In genomic region chr13:32956537-32956936, GRCm38 (mm10) we compare ENCODE assay signal across 36 mouse cellular contexts. TPM values are rescaled to one million over a fixed set of nuclear protein-coding genes. Genes with fewer than 3 reads are reported as not detected.
"Had no signal": no experiment of that assay in that cellular context is flagged by ENCODE, and none has a peak within 500 bp of the region (broad histone marks: within the 10 kb centered on the region; RNA-seq: fewer than 3 reads in every experiment).

No protein-coding gene starts in this region.

- H3K27ac ChIP-seq: heart, embryonic 13.5 days; heart, embryonic 15.5 days; hindbrain, embryonic 13.5 days; hindbrain, embryonic 15.5 days; hindbrain, postnatal 0 days; kidney, embryonic 15.5 days; kidney, postnatal 0 days; limb, embryonic 13.5 days; limb, embryonic 15.5 days; liver, embryonic 12.5 days had no signal

- H3K4me1 ChIP-seq: hindbrain, embryonic 13.5 days; hindbrain, embryonic 15.5 days; kidney, embryonic 15.5 days; limb, embryonic 13.5 days; limb, embryonic 15.5 days; liver, embryonic 12.5 days had no signal

- H3K36me3 ChIP-seq: heart, embryonic 13.5 days; heart, embryonic 15.5 days; hindbrain, embryonic 13.5 days; hindbrain, embryonic 15.5 days; kidney, embryonic 15.5 days; limb, embryonic 13.5 days; limb, embryonic 15.5 days; liver, embryonic 12.5 days had no signal

- ATAC-seq: forebrain, postnatal 0 days; hindbrain, postnatal 0 days; intestine, embryonic 16.5 days; liver, embryonic 12.5 days had no signal

- H3K9ac ChIP-seq: forebrain, postnatal 0 days; heart, embryonic 13.5 days; heart, embryonic 15.5 days; hindbrain, embryonic 13.5 days; hindbrain, embryonic 15.5 days; kidney, embryonic 15.5 days; limb, embryonic 13.5 days; limb, embryonic 15.5 days; liver, embryonic 12.5 days had no signal

- H3K9me3 ChIP-seq: heart, embryonic 15.5 days; hindbrain, embryonic 13.5 days; hindbrain, embryonic 15.5 days; kidney, embryonic 15.5 days; limb, embryonic 13.5 days; limb, embryonic 15.5 days; liver, embryonic 12.5 days had no signal

- H3K27me3 ChIP-seq: heart, embryonic 13.5 days; heart, embryonic 15.5 days; hindbrain, embryonic 13.5 days; hindbrain, embryonic 15.5 days; kidney, embryonic 15.5 days; limb, embryonic 13.5 days; limb, embryonic 15.5 days; liver, embryonic 12.5 days had no signal

- H3K4me3 ChIP-seq: heart, adult 2 months; heart, embryonic 13.5 days; heart, embryonic 15.5 days; hindbrain, embryonic 13.5 days; hindbrain, embryonic 15.5 days; kidney, embryonic 15.5 days; limb, embryonic 13.5 days; limb, embryonic 15.5 days; liver, embryonic 12.5 days had no signal

- H3K4me2 ChIP-seq: heart, embryonic 13.5 days; heart, embryonic 15.5 days; hindbrain, embryonic 13.5 days; hindbrain, embryonic 15.5 days; kidney, embryonic 15.5 days; limb, embryonic 13.5 days; limb, embryonic 15.5 days; liver, embryonic 12.5 days had no signal

- DNase-seq: forebrain, postnatal 0 days; gastrocnemius, postnatal 14 days; gastrocnemius, postnatal 36 days; heart, adult 2 months; heart, postnatal 10 days; heart, postnatal 36 days; kidney, adult 11 months; kidney, adult 2 months; kidney, adult 9 months; kidney, postnatal 14 days; kidney, postnatal 36 days; layer of hippocampus, adult 9-11 months; layer of hippocampus, postnatal 36 days; left cerebral cortex, postnatal 4 days had no signal

RNA-seq across cellular contexts. Expression of gene Serpinb1c, which starts 58.5 kb away (rescaled TPM):
- total RNA-seq: forebrain, postnatal 0 days; hematopoietic stem cell, adult 5-6 weeks; hindbrain, postnatal 0 days; layer of hippocampus, adult 18-20 months; left cerebral cortex, adult 18-20 months; left cerebral cortex, adult 8-10 months; left cerebral cortex, postnatal 10 days; left cerebral cortex, postnatal 25 days; left cerebral cortex, postnatal 4 days had no signal
- polyA plus RNA-seq: forebrain, postnatal 0 days; gonadal fat pad, adult 2 months; heart, adult 2 months; hindbrain, embryonic 11.5 days; hindbrain, embryonic 13.5 days; hindbrain, embryonic 15.5 days; hindbrain, postnatal 0 days; intestine, embryonic 14.5 days; intestine, embryonic 16.5 days; kidney, embryonic 15.5 days; kidney, postnatal 0 days; large intestine, adult 2 months; limb, embryonic 11.5 days; limb, embryonic 13.5 days; limb, embryonic 15.5 days had no signal
